Mouse (Mus musculus) kidney, embryonic 15.5 days (tissue): ENCODE results near the gene Tmprss11e. TPM values are rescaled to one million over a fixed set of nuclear protein-coding genes. Genes with fewer than 3 reads are reported as not detected.
A peak's percentile ranks its signal among the peaks of the same experiment; 100 is the strongest.

Source experiments
- ATAC-seq: fragments of 200-750 bp; cut with Nextera tagmentation; replicated peaks from 2 replicates; pipeline ENCODE4 v1.8.0; 2017; ENCODE audit warnings: moderate TSS enrichment; ENCODE audit not compliant: low FRiP score
- H3K27ac ChIP-seq: fragments of 300-500 bp; sonication (generic); 2 replicates; pipeline ENCODE4 v1.5.1; 2015; ENCODE audit warnings: mild to moderate bottlenecking, inconsistent platforms
- H3K27me3 ChIP-seq: fragments of 300-500 bp; sonication (generic); 2 replicates; pipeline ENCODE4 v1.6.1; 2015; ENCODE audit warnings: inconsistent platforms
- H3K36me3 ChIP-seq: fragments of 300-500 bp; sonication (generic); 2 replicates; pipeline ENCODE4 v1.6.1; 2015; ENCODE audit warnings: inconsistent platforms
- H3K4me1 ChIP-seq: fragments of 300-500 bp; sonication (generic); 2 replicates; pipeline ENCODE4 v1.6.1; 2015; ENCODE audit warnings: inconsistent platforms
- H3K4me2 ChIP-seq: fragments of 300-500 bp; sonication (generic); 2 replicates; pipeline ENCODE4 v1.6.1; 2015; ENCODE audit warnings: moderate library complexity, mild to moderate bottlenecking, inconsistent platforms
- H3K4me3 ChIP-seq: fragments of 300-500 bp; sonication (generic); replicated peaks from 2 replicates; pipeline ENCODE4 v1.5.1; 2015; ENCODE audit warnings: mild to moderate bottlenecking, inconsistent platforms
- H3K9ac ChIP-seq: fragments of 300-500 bp; sonication (generic); 2 replicates; pipeline ENCODE4 v1.6.1; 2015; ENCODE audit warnings: mild to moderate bottlenecking, inconsistent platforms
- H3K9me3 ChIP-seq: fragments of 300-500 bp; sonication (generic); replicated peaks from 2 replicates; pipeline ENCODE4 v1.6.1; 2016; ENCODE audit warnings: inconsistent platforms
- WGBS: fragments of 180-500 bp; shearing (Covaris S2); methylation state at CpG from one replicate; pipeline ENCODE4 v1.1.7; 2015; ENCODE audit warnings: mixed read lengths; 5-methylcytosine and 5-hydroxymethylcytosine counted together
- polyA plus RNA-seq: library from polyadenylated mRNA; unstranded; fragments of >200 nt; fragmentation: Nextera tagmentation; extraction: Ambion mirVana; gene quantifications from 2 replicates; pipeline ENCODE4 v1.2.1, GENCODE M21; 2015

The Tmprss11e gene
- polyA plus RNA-seq: not detected in 2 replicates

DNA sequence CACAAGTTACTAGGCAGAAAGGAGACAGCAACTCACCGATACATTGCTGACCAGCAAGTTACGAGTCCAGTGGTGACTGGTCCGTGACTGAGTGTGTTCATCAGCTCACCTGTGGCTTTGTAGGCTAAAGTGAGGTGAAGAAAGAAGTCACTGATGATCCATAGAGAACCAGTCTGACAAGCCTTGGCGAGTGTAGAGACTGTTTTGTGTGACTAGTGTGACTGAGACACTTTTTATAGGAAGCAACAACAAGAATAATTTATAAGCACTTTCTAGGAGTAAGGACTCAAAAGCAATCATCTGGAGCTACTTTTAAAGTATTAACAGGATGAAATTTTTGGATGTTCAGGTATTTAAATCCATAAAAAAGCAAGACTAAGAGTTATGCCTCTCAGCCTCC is at the start of gene Tmprss11e:
Tmprss11e (minus strand) TSS at position 101 of the 400 bp plus-strand sequence.
- Histone ChIP-seq H3K27ac (no peak within 1 kb of the TSS), H3K4me3 (no peak within 1 kb of the TSS), H3K27me3 (no peaks in the 10 kb centered on the region), H3K9ac (no peak within 1 kb of the TSS), H3K4me2 (no peak within 1 kb of the TSS), H3K36me3 (no peaks in the 10 kb centered on the region), H3K9me3 (no peaks in the 10 kb centered on the region), H3K4me1 (no peaks in the 10 kb centered on the region)
- no peak for ATAC-seq
- WGBS: 76% methylated on average over 4 of the region's 4 CpGs

DNA sequence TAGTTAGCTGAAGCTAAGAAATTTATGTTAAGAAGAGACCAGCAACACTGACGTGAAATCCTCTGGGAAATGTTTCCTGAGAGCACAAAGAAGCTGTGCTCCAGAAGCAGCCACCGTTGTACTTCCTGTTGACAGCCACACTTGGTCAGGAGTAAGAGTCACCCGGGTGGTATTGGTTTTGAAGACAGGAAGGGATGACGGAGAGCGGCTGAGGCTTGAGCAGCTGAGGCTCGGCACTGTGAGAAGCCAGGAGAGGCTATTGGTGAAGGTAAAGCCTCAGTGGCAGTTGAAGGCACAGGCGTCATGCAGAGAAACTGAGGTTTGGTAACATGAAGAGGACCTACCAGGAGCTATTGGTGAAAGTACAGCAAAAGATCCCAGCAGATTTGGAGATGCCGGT is 47.2 kb upstream of the Tmprss11e start:
- Histone ChIP-seq H3K4me3 (no peak overlapping the region), H3K9me3 (no peaks in the 10 kb centered on the region), H3K4me1 (no peaks in the 10 kb centered on the region), H3K9ac (no peak overlapping the region), H3K27ac (no peak overlapping the region), H3K36me3 (no peaks in the 10 kb centered on the region), H3K27me3 (no peaks in the 10 kb centered on the region), H3K4me2 (no peak overlapping the region)
- ATAC-seq: no peak
- 64% methylated on average over 8 of the region's 8 CpGs for WGBS

DNA sequence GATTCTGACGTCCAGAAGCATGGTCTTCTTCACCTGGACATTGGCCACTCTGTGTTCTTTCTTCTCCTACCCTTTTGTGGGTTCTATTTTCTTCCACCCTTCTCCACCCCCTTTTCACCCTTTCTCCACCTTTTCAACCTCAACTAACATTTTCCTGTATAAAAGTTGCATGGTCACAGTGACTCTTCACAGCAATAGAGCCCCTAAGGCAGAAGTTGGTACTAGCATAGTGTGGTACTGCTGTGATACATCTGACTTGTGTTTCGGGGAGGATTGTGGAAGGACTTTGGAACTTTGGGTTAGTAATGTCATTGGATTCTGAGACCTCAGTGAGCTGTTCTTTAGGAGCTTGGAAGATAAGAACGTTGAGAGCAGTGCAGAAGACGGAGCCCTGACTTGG is 46.6 kb upstream of the Tmprss11e start:
- H3K36me3 ChIP-seq: no peaks in the 10 kb centered on the region
- ATAC-seq: no peak
- H3K4me3 ChIP-seq: no peak overlapping the region
- no peaks in the 10 kb centered on the region for H3K27me3 ChIP-seq
- no peaks in the 10 kb centered on the region for H3K9me3 ChIP-seq
- H3K4me2 ChIP-seq: no peak overlapping the region
- 64% methylated on average over 4 of the region's 4 CpGs for WGBS
- no peak overlapping the region for H3K9ac ChIP-seq
- H3K27ac ChIP-seq: no peak overlapping the region
- H3K4me1 ChIP-seq: no peaks in the 10 kb centered on the region

DNA sequence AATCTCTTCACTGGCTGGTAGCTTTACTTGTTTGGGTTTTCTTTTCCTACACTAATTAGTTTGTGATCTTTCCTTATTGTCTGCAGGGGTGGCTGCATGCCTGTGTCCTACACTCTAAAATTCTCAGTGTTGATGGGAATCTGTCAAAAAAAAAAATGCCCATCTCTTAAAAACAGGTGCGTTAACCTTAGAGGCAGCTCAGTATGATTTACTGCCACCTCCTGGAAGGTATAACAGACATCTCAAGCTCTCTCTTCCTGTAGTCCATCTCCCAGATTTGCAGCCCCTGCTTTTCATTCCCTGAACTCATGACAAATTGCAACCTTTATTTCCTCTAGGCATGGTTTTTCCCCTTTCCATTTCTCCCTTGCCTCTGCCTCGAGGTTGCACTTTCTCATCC is 44.3 kb upstream of the Tmprss11e start:
- no peaks in the 10 kb centered on the region for H3K4me1 ChIP-seq
- no peak for ATAC-seq
- WGBS: 61% methylated on average over 2 of the region's 2 CpGs

DNA sequence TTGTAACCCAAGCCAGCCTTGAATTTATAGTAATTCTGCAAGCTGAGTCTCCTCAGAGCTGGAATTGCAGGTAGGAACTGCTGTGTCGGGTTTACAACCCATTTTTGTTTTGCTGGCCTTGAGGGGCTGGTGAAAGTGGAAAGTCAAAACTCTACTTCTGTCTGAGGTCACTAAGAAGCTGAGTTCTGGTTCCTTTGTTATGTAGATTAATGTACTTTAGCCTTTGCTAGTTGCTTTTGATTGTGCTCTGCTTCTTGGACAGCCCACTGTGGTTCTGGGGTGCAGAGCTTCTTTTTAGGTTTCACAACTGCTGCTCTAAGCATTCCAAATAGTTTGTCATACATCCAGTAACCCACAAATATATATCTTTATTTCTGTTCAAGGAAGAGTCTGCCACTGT is 41.2 kb upstream of the Tmprss11e start:
- H3K9me3 ChIP-seq: no peaks in the 10 kb centered on the region
- no peak overlapping the region for H3K9ac ChIP-seq
- no peaks in the 10 kb centered on the region for H3K27me3 ChIP-seq
- H3K4me1 ChIP-seq: no peaks in the 10 kb centered on the region
- no peaks in the 10 kb centered on the region for H3K36me3 ChIP-seq
- H3K4me3 ChIP-seq: no peak overlapping the region
- no peak for ATAC-seq
- WGBS: 25% methylated on average over 1 of the region's 1 CpGs
- no peak overlapping the region for H3K27ac ChIP-seq
- H3K4me2 ChIP-seq: no peak overlapping the region

More for the DNA sequence above, 44.3 kb upstream of the Tmprss11e start:
- Histone ChIP-seq H3K4me2 (no peak overlapping the region), H3K9me3 (no peaks in the 10 kb centered on the region), H3K27ac (no peak overlapping the region), H3K9ac (no peak overlapping the region), H3K27me3 (no peaks in the 10 kb centered on the region), H3K4me3 (no peak overlapping the region), H3K36me3 (no peaks in the 10 kb centered on the region)

DNA sequence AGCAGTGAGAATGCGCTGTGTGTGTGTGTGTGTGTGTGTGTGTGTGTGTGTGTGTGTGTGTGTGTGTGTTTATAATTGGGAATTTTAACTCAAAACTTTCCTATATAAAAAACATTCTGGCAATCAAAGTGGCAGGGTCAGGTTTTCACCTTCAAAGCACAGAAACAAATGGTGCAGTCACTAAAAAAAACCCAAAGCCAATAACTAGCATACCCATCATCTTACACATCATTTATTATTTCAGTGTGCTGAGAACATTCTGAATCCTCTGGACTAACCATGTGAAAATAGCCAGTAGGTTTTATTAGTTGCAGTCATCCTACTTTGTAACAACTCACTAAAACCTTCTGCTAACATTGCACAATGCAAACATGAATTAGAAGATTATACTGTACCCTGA is 38.6 kb upstream of the Tmprss11e start:
- Histone ChIP-seq H3K4me2 (no peak overlapping the region), H3K36me3 (no peaks in the 10 kb centered on the region), H3K4me1 (no peaks in the 10 kb centered on the region), H3K27ac (no peak overlapping the region), H3K9me3 (no peaks in the 10 kb centered on the region), H3K27me3 (no peaks in the 10 kb centered on the region), H3K4me3 (no peak overlapping the region), H3K9ac (no peak overlapping the region)
- 91% methylated on average over 1 of the region's 1 CpGs for WGBS
- ATAC-seq: no peak

DNA sequence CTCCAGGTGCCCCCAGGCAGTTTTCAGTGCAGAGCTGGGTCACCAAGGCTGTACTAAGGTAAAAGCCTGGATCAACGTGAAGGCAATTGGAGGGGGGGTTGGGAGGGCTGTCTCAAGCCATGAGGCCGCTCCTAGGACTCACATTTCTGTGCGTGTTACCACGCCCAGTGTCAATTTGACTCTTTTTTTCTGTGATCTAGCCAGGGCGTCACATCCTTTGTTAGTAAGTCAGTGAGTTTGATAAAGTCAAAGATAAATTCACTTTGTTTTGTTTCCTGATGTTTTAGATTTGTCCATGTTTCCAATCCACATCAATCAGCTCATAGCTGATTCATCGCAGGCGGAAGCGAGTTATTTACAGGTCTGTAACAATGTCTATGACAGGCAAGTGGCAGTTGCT is 37.4 kb upstream of the Tmprss11e start:
- 60% methylated on average over 8 of the region's 8 CpGs for WGBS
- ATAC-seq: no peak

DNA sequence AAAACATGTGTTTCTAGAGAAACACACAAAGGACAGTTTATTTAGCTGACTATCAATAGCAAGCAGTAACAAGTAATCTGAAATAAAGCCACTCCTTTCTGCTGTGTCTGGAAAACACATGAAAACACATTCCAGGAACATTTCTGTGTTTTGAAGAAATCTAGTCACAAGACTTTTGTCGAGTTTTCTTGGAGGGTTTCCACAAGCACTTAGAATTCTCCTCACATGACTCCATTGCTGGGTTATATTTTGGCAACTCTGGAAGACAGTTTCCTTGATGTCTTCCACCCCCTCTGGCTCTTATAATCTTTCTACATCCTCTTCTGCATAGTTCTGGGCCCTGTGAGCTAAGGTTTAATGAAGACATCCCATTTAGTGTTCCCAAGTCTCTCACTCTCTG is 32.9 kb upstream of the Tmprss11e start:
- Histone ChIP-seq H3K9ac (no peak overlapping the region), H3K27ac (no peak overlapping the region), H3K4me2 (no peak overlapping the region), H3K27me3 (no peaks in the 10 kb centered on the region), H3K4me3 (no peak overlapping the region), H3K36me3 (no peaks in the 10 kb centered on the region), H3K9me3 (no peaks in the 10 kb centered on the region), H3K4me1 (no peaks in the 10 kb centered on the region)
- ATAC-seq: no peak
- 68% methylated on average over 1 of the region's 1 CpGs for WGBS

More for the DNA sequence above, 37.4 kb upstream of the Tmprss11e start:
- H3K27me3 ChIP-seq: no peaks in the 10 kb centered on the region
- H3K27ac ChIP-seq: no peak overlapping the region
- H3K9me3 ChIP-seq: no peaks in the 10 kb centered on the region
- H3K36me3 ChIP-seq: no peaks in the 10 kb centered on the region
- no peak overlapping the region for H3K9ac ChIP-seq
- H3K4me2 ChIP-seq: no peak overlapping the region
- no peaks in the 10 kb centered on the region for H3K4me1 ChIP-seq
- H3K4me3 ChIP-seq: no peak overlapping the region

DNA sequence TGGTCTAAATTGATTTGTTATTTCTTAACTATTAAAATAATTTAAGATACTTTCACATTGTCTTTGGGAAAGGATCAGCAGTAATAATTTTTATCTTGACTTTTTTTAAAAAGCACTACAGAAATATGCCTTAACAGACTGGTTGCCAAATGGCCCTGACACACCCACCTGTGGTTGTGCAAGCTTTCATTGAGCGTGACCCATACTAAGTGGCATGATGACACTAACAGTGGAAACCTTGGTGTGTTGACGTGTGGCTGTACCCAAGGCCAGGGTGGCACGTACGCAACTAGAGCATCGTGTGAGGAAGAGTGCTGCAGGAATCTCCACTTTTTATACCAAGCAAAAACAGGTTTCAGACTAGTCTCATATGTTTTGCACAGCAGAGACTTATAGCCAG is 31.3 kb upstream of the Tmprss11e start:
- Histone ChIP-seq H3K9ac (no peak overlapping the region), H3K27ac (no peak overlapping the region), H3K27me3 (no peaks in the 10 kb centered on the region), H3K4me2 (no peak overlapping the region), H3K4me1 (no peaks in the 10 kb centered on the region), H3K9me3 (no peaks in the 10 kb centered on the region), H3K36me3 (no peaks in the 10 kb centered on the region), H3K4me3 (no peak overlapping the region)
- WGBS: 86% methylated on average over 5 of the region's 5 CpGs
- ATAC-seq: no peak

DNA sequence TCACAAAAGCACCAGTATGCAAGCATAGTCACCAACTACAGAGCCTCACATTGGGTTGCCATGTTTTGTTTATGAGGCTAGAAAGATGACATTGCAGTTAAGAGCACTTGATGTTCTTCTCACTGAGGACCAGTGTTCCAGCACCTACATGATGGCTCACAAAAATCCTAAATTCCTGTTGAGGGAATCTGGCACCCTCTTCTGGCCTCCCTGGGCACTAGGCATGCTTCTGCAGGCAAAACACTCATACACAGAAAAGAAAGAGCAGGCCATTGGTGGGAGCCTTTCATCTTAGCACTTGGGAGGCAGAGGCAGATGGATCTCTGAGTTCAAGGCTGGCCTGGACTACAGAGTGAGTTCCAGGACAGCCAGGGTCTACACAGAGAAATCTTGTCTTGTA is 25.4 kb upstream of the Tmprss11e start:
- no peak overlapping the region for H3K4me2 ChIP-seq
- H3K4me1 ChIP-seq: no peaks in the 10 kb centered on the region
- H3K9ac ChIP-seq: no peak overlapping the region
- no peaks in the 10 kb centered on the region for H3K36me3 ChIP-seq
- no peak overlapping the region for H3K4me3 ChIP-seq
- no peaks in the 10 kb centered on the region for H3K9me3 ChIP-seq
- ATAC-seq: no peak
- H3K27me3 ChIP-seq: no peaks in the 10 kb centered on the region
- no peak overlapping the region for H3K27ac ChIP-seq

DNA sequence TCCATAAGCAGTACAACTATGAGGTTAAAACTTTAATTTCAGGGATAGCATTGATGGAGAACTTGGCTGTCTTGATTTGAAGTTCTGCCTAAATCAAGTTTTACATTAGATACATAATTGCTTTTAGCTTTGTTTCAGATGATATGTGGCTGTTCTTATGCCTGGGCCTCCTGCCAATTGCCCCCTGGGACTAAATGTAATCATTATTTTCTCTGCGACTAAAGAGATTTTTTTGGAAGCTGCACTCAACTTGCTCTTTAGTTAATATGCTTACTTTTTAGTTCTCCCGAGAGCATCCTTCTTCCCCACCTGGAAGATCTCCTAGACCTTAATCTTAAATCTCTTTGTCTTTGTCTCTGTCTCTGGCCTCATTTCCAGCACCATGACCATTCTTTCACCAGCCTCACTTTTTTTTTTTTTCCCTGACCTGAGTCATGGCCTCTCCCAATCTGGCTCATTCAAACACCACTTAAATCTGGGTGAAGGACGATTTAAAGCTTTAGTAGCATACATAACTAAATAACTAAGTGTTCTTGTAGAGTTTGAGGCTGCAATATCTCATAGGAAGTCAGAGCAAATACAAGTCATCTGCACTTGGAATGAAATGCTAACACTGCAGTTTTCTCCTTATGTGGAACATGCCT is 23.5 kb upstream of the Tmprss11e start:
- Histone ChIP-seq H3K36me3 (no peaks in the 10 kb centered on the region), H3K4me2 (no peak overlapping the region)
- 40% methylated on average over 3 of the region's 3 CpGs for WGBS

DNA sequence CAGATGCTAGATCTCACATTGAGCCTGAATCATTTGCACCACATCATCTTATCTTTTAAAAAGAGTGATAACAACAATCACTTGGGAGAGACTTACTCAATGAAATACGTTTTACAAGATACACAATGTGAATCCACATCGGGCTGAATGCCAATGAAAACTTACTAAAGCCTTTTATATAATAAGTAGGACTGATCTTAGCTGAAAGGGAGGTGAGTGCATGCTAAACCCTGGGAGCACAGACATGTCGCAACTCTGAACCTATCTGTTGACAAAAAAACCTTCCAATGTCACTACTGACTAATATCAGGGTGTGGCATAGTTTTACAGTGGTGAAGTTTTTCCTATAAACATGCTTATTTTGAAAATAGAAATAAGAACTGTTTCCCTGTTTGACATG is 2.8 kb downstream of the Tmprss11e start:
- WGBS: 80% methylated on average over 3 of the region's 3 CpGs
- no peaks in the 10 kb centered on the region for H3K36me3 ChIP-seq
- H3K9me3 ChIP-seq: no peaks in the 10 kb centered on the region
- H3K9ac ChIP-seq: no peak overlapping the region
- ATAC-seq: no peak
- no peaks in the 10 kb centered on the region for H3K27me3 ChIP-seq
- no peak overlapping the region for H3K4me3 ChIP-seq
- no peak overlapping the region for H3K27ac ChIP-seq
- no peak overlapping the region for H3K4me2 ChIP-seq
- H3K4me1 ChIP-seq: no peaks in the 10 kb centered on the region

More for the DNA sequence above, 23.5 kb upstream of the Tmprss11e start:
- Histone ChIP-seq H3K9ac (no peak overlapping the region), H3K4me1 (no peaks in the 10 kb centered on the region), H3K27ac (no peak overlapping the region), H3K4me3 (no peak overlapping the region), H3K27me3 (no peaks in the 10 kb centered on the region), H3K9me3 (no peaks in the 10 kb centered on the region)
- ATAC-seq: no peak

DNA sequence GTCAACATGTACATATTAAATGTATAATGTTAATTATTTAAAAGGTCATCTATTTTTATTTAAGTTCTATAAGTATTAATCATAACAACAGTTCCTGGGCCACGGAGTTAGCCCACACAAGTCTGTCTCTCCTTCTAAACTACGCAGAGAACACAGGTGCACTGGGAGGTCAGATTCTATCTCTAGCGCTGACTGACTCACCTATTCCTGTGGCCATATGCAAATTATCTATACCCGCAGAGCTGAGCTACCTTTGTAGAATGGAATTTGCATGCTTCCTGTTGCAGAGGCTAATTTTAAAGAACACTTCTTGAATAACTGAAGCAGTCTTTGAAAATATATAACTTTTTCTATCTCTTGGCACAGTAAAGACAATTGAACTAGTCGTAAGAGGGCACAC is 4.5 kb downstream of the Tmprss11e start:
- H3K36me3 ChIP-seq: no peaks in the 10 kb centered on the region
- H3K4me2 ChIP-seq: no peak overlapping the region
- H3K4me1 ChIP-seq: no peaks in the 10 kb centered on the region
- no peak overlapping the region for H3K27ac ChIP-seq
- ATAC-seq: 0 out of 2 replicates have a peak, but pooled peaks have one; percentile 66
- H3K9me3 ChIP-seq: no peaks in the 10 kb centered on the region
- no peak overlapping the region for H3K9ac ChIP-seq
- H3K4me3 ChIP-seq: no peak overlapping the region
- no peaks in the 10 kb centered on the region for H3K27me3 ChIP-seq
- 74% methylated on average over 5 of the region's 5 CpGs for WGBS
